Mouse (Mus musculus) liver, embryonic 14.5 days (tissue): ENCODE results near the gene Cnpy2.
A peak's percentile ranks its signal among the peaks of the same experiment; 100 is the strongest.

Experiments
- CTCF ChIP-seq: IDR thresholded peaks from 2 replicates; pipeline ENCODE4 v1.5.1; 2016; ENCODE audit warnings: antibody characterized with exemption, low read depth, control low read depth
- EP300 ChIP-seq: IDR thresholded peaks from 2 replicates; pipeline ENCODE4 v1.6.1; 2016; ENCODE audit warnings: antibody characterized with exemption, low read depth

DNA sequence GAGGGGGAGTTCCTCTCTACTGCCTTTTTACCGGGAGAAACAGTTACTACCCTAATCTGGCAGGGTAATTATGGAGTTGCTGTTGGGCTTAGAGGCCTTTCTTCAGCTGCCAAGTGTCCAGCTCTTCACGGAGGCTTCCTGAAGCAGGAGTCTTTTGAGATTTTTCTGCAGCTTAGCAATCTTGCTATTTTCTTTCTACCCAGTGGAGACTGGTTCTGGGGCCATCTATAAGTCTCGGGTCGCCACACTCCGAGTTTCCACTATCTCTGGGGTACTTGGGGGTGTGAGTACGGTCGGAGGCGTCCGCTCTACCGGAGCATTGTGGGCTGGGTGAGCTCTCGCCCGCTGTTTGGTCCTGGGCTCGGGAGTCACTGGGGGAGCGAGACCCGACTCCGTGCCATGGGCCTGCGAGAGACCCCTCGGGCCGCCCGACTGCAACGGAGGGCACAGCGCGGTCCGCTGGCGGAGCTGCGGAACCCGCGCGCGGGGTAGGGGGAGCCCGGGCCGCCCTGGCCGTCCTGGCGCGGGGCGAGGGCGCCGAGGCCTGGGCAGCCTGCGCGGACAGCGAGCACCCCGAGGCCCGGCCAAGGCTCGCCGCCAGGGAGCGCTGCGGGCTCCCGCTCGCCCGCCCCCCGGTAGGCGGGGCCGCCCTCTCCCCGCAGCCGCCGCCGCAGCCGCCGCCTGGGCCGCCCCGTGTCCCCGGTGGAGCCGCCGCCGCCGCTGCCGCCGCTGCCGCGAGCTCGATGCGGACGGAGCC is 54.4 kb downstream of the Cnpy2 start, which contains the start of gene Ankrd52:
- peak; percentile 48 for TF ChIP-seq CTCF
- no peak for TF ChIP-seq EP300
